Mouse (Mus musculus): ENCODE data around the gene Smagp. TPM values are rescaled to one million over a fixed set of nuclear protein-coding genes. Genes with fewer than 3 reads are reported as not detected.

Smagp gene
- total and polyA plus RNA-seq, 3 experiments: 2.7 TPM; not detected in 1

GRCm38 (mm10) chr15:100667871-100668545 is 31.3 kb upstream of the Smagp start:
- peaks cover 35% of the 10 kb centered on the region for H3K4me1 ChIP-seq (ENCODE audit: insufficient read depth, low read depth, low read length)
- no peaks in the 10 kb centered on the region for H3K9me3 ChIP-seq (replicated peaks)
- TF ChIP-seq POLR2AphosphoS5 (IDR thresholded peaks at IDR 0.05; ENCODE audit: insufficient replicate concordance, low read depth, low read length) (no peak), GATA2 (IDR thresholded peaks at IDR 0.05; ENCODE audit: borderline replicate concordance, low read depth, low read length) (no peak), TAL1 (conservative IDR thresholded peaks at IDR 0.05; ENCODE audit: low read depth, low read length) (no peak), GATA1 (IDR thresholded peaks at IDR 0.05; ENCODE audit: borderline replicate concordance, low read length) (no peak), CTCF (IDR thresholded peaks at IDR 0.05; ENCODE audit: low read depth, low read length) (no peak)
- no peak overlapping the region for H3K4me3 ChIP-seq (ENCODE audit: low read depth, low read length)
- DNase-seq (ENCODE audit: low spot score) (no peak), ATAC-seq (ENCODE audit: extremely low read depth, insufficient number of reproducible peaks, low FRiP score, poor library complexity, severe bottlenecking) (no peak)
- peaks cover 22% of the 10 kb centered on the region for H3K27me3 ChIP-seq (ENCODE audit: insufficient read depth, low read length)
- no peaks in the 10 kb centered on the region for H3K36me3 ChIP-seq (replicated peaks)

DNA sequence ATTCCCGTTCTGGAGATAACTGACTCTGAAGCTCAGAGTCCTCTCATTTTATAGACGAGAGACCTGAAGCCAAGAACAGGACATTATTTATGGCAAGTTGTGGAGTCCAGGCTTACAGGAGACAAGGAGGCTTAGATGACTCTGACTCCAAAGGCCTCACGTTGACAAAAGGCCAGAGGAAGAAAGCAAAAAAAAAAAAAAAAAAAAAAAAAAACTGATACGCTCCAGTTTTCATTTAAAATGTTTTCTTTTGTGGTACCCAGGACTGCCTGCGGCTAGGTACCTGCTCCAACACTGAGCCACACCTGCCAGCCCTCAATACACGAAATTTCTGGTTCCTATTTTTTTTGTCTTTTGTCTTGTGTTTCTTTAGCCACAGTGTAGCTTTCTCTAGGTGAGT is 30.7 kb upstream of the Smagp start:
- TF ChIP-seq TAL1 (conservative IDR thresholded peaks at IDR 0.05; ENCODE audit: low read depth, low read length): no peak
- no peak for TF ChIP-seq GATA2 (IDR thresholded peaks at IDR 0.05; ENCODE audit: borderline replicate concordance, low read depth, low read length)
- TF ChIP-seq CTCF (IDR thresholded peaks at IDR 0.05; ENCODE audit: low read depth, low read length): no peak
- TF ChIP-seq GATA1 (IDR thresholded peaks at IDR 0.05; ENCODE audit: borderline replicate concordance, low read length): no peak
- no peak for TF ChIP-seq POLR2AphosphoS5 (IDR thresholded peaks at IDR 0.05; ENCODE audit: insufficient replicate concordance, low read depth, low read length)
- peaks cover 22% of the 10 kb centered on the region for H3K27me3 ChIP-seq (ENCODE audit: insufficient read depth, low read length)
- H3K4me3 ChIP-seq (ENCODE audit: low read depth, low read length): no peak overlapping the region
- no peaks in the 10 kb centered on the region for H3K36me3 ChIP-seq (replicated peaks)
- H3K4me1 ChIP-seq (ENCODE audit: insufficient read depth, low read depth, low read length): peaks cover 32% of the 10 kb centered on the region
- H3K9me3 ChIP-seq (replicated peaks): no peaks in the 10 kb centered on the region
- ATAC-seq (ENCODE audit: extremely low read depth, insufficient number of reproducible peaks, low FRiP score, poor library complexity, severe bottlenecking) (no peak), DNase-seq (ENCODE audit: low spot score) (no peak)

DNA sequence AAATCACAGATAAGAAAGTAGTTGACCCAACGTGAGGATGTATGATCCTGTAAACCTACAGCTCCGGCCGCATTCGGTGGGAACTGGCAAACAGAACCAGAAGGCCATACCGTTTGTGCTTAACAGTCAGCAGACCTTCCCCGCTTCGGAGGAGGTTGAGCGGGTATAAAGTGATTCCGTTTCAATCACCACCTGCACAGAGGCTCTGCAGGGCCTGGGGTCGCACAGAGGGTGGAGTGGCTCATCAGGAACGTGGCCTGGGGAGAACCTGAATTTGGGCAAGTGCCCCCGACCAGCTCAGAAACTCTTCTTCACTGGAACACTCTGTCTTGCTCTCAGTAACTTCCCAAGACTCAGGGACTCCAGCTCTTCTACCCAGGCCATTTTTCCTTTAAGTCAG is 30.1 kb upstream of the Smagp start:
- Histone ChIP-seq H3K27me3 (ENCODE audit: insufficient read depth, low read length) (peaks cover 22% of the 10 kb centered on the region), H3K4me3 (ENCODE audit: low read depth, low read length) (no peak overlapping the region), H3K9me3 (replicated peaks) (no peaks in the 10 kb centered on the region), H3K4me1 (ENCODE audit: insufficient read depth, low read depth, low read length) (peaks cover 32% of the 10 kb centered on the region), H3K36me3 (replicated peaks) (no peaks in the 10 kb centered on the region)
- no peak for DNase-seq (ENCODE audit: low spot score)
- TF ChIP-seq POLR2AphosphoS5 (IDR thresholded peaks at IDR 0.05; ENCODE audit: insufficient replicate concordance, low read depth, low read length) (no peak), GATA1 (IDR thresholded peaks at IDR 0.05; ENCODE audit: borderline replicate concordance, low read length) (no peak), CTCF (IDR thresholded peaks at IDR 0.05; ENCODE audit: low read depth, low read length) (no peak), GATA2 (IDR thresholded peaks at IDR 0.05; ENCODE audit: borderline replicate concordance, low read depth, low read length) (no peak), TAL1 (conservative IDR thresholded peaks at IDR 0.05; ENCODE audit: low read depth, low read length) (no peak)
- ATAC-seq (ENCODE audit: extremely low read depth, insufficient number of reproducible peaks, low FRiP score, poor library complexity, severe bottlenecking): no peak

DNA sequence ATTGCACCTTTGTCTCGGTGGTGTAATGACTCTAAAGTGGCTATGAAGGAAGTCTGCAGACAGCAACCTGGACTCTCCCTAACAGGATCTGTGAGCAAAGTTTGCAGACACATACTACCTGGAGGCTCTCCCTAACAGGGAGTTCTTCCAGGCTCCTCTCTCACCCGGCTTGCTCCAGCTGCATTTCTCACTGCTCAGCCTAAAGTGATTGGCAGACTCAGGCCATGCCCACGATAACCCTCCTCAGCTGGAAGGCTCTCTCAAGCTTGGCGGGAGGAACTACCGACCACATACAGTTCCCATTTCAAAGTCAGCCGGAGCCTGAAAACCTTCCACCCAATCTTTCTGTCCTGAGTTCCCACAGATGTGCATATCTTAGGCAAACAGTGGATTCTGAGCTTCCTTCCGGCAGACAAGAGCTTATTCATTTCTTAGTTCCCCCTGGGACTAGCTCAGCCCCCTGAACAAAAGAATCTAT is 29.5 kb upstream of the Smagp start:
- TF ChIP-seq GATA1 (IDR thresholded peaks at IDR 0.05; ENCODE audit: borderline replicate concordance, low read length) (no peak), CTCF (IDR thresholded peaks at IDR 0.05; ENCODE audit: low read depth, low read length) (no peak), TAL1 (conservative IDR thresholded peaks at IDR 0.05; ENCODE audit: low read depth, low read length) (no peak), GATA2 (IDR thresholded peaks at IDR 0.05; ENCODE audit: borderline replicate concordance, low read depth, low read length) (no peak), POLR2AphosphoS5 (IDR thresholded peaks at IDR 0.05; ENCODE audit: insufficient replicate concordance, low read depth, low read length) (no peak)
- Histone ChIP-seq H3K4me3 (ENCODE audit: low read depth, low read length) (no peak overlapping the region), H3K9me3 (replicated peaks) (no peaks in the 10 kb centered on the region), H3K4me1 (ENCODE audit: insufficient read depth, low read depth, low read length) (peaks cover 32% of the 10 kb centered on the region), H3K36me3 (replicated peaks) (no peaks in the 10 kb centered on the region), H3K27me3 (ENCODE audit: insufficient read depth, low read length) (peaks cover 22% of the 10 kb centered on the region)
- DNase-seq (ENCODE audit: low spot score) (no peak), ATAC-seq (ENCODE audit: extremely low read depth, insufficient number of reproducible peaks, low FRiP score, poor library complexity, severe bottlenecking) (peak; percentile 42; the same call in 1 of the 2 replicates)

GRCm38 (mm10) chr15:100665411-100666218 is 28.9 kb upstream of the Smagp start:
- ATAC-seq (ENCODE audit: extremely low read depth, insufficient number of reproducible peaks, low FRiP score, poor library complexity, severe bottlenecking) (no peak), DNase-seq (ENCODE audit: low spot score) (no peak)
- Histone ChIP-seq H3K9me3 (replicated peaks) (no peaks in the 10 kb centered on the region), H3K4me3 (ENCODE audit: low read depth, low read length) (no peak overlapping the region), H3K27me3 (ENCODE audit: insufficient read depth, low read length) (peaks cover 23% of the 10 kb centered on the region), H3K36me3 (replicated peaks) (no peaks in the 10 kb centered on the region), H3K4me1 (ENCODE audit: insufficient read depth, low read depth, low read length) (peaks cover 32% of the 10 kb centered on the region)
- TF ChIP-seq CTCF (IDR thresholded peaks at IDR 0.05; ENCODE audit: low read depth, low read length): no peak
- no peak for TF ChIP-seq GATA2 (IDR thresholded peaks at IDR 0.05; ENCODE audit: borderline replicate concordance, low read depth, low read length)
- TF ChIP-seq TAL1 (conservative IDR thresholded peaks at IDR 0.05; ENCODE audit: low read depth, low read length): no peak
- TF ChIP-seq POLR2AphosphoS5 (IDR thresholded peaks at IDR 0.05; ENCODE audit: insufficient replicate concordance, low read depth, low read length): no peak
- TF ChIP-seq GATA1 (IDR thresholded peaks at IDR 0.05; ENCODE audit: borderline replicate concordance, low read length): no peak

DNA sequence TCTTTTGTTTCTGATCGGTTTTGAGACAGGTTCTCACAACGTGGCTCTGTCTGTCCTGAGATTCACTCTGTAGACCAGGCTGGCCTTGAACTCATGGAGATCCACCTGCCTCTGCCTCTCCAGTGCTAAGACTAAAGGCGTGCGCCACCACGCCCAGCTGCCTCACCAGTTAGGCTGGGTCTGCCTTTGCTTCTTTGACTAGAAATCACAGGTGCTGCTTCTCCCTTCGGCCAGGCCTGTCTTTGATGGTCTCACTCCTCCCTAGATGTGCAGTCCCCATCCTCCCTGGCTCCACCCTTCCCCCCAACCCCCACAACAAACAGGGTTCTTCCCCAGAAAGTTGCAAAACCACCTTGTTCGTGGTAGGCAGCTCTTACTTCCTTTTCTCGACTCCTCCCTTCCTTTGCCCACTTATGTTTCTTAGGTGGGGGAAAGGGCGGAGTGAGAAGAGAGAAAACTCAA is 28.1 kb upstream of the Smagp start:
- ATAC-seq (ENCODE audit: extremely low read depth, insufficient number of reproducible peaks, low FRiP score, poor library complexity, severe bottlenecking) (no peak), DNase-seq (ENCODE audit: low spot score) (no peak)
- Histone ChIP-seq H3K9me3 (replicated peaks) (no peaks in the 10 kb centered on the region), H3K4me1 (ENCODE audit: insufficient read depth, low read depth, low read length) (peaks cover 32% of the 10 kb centered on the region), H3K27me3 (ENCODE audit: insufficient read depth, low read length) (peaks cover 29% of the 10 kb centered on the region), H3K4me3 (ENCODE audit: low read depth, low read length) (no peak overlapping the region), H3K36me3 (replicated peaks) (no peaks in the 10 kb centered on the region)
- TF ChIP-seq GATA2 (IDR thresholded peaks at IDR 0.05; ENCODE audit: borderline replicate concordance, low read depth, low read length): no peak
- no peak for TF ChIP-seq POLR2AphosphoS5 (IDR thresholded peaks at IDR 0.05; ENCODE audit: insufficient replicate concordance, low read depth, low read length)
- no peak for TF ChIP-seq TAL1 (conservative IDR thresholded peaks at IDR 0.05; ENCODE audit: low read depth, low read length)
- no peak for TF ChIP-seq GATA1 (IDR thresholded peaks at IDR 0.05; ENCODE audit: borderline replicate concordance, low read length)
- TF ChIP-seq CTCF (IDR thresholded peaks at IDR 0.05; ENCODE audit: low read depth, low read length): no peak

Data from G1E (cell line).